26 mouse cellular contexts compared by ENCODE assay signal in the genomic region with DNA sequence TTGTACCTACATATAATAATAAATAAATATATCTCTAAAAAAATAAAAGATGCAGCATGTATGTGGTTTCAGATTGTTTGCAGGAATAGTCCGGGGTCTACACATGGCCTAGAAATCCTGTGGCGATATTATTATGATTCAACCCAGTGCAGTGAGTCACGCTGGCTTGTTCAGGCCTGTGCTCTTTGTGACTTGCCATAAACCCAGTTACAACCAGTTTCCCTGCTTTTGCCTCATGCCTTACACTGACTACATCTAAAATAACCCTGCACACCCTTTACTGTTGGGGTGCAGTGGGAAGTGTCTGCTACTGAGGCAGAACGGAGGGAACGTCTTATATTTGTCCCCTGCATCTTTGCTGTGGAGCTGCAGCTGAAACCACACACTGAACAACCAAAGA. TPM values are rescaled to one million over a fixed set of nuclear protein-coding genes. Genes with fewer than 3 reads are reported as not detected.
DNase-seq lines count a peak whose midpoint lies in the region; ATAC-seq lines count a peak whose summit lies in the region.
"Had no signal": no experiment of that assay in that cellular context is flagged by ENCODE, and none has a peak within 500 bp of the region (broad histone marks: within the 10 kb centered on the region; RNA-seq: fewer than 3 reads in every experiment).

No protein-coding gene starts in this region.

- no peak overlapping the region for H3K4me3 ChIP-seq in embryonic facial prominence, embryonic 14.5 days (ENCODE audit: low read depth, low read length)
- no peak overlapping the region for H3K4me3 ChIP-seq in embryonic facial prominence, embryonic 10.5 days
- H3K4me3 ChIP-seq in stomach, embryonic 14.5 days (ENCODE audit: low read depth, low read length): no peak overlapping the region
- H3K4me3 ChIP-seq: embryonic facial prominence, embryonic 12.5 days; gastrocnemius, adult 2 months; heart, embryonic 12.5 days; heart, embryonic 15.5 days had no signal

- H3K36me3 ChIP-seq in embryonic facial prominence, embryonic 14.5 days (ENCODE audit: control insufficient read depth, insufficient read depth, low read length): no peaks in the 10 kb centered on the region
- no peaks in the 10 kb centered on the region for H3K36me3 ChIP-seq in embryonic facial prominence, embryonic 10.5 days (replicated peaks)
- H3K36me3 ChIP-seq in stomach, embryonic 14.5 days (ENCODE audit: control insufficient read depth, insufficient read depth, low read length): no peaks in the 10 kb centered on the region
- H3K36me3 ChIP-seq: embryonic facial prominence, embryonic 12.5 days; heart, embryonic 12.5 days; heart, embryonic 15.5 days had no signal

- H3K27me3 ChIP-seq in embryonic facial prominence, embryonic 14.5 days (replicated peaks; ENCODE audit: control insufficient read depth, insufficient read depth, low read length): no peaks in the 10 kb centered on the region
- no peaks in the 10 kb centered on the region for H3K27me3 ChIP-seq in embryonic facial prominence, embryonic 10.5 days (replicated peaks; ENCODE audit: low read depth, poor library complexity, severe bottlenecking)
- no peaks in the 10 kb centered on the region for H3K27me3 ChIP-seq in stomach, embryonic 14.5 days (ENCODE audit: control insufficient read depth, insufficient read depth, low read length)
- H3K27me3 ChIP-seq: embryonic facial prominence, embryonic 12.5 days; heart, embryonic 12.5 days; heart, embryonic 15.5 days had no signal

- H3K9me3 ChIP-seq in embryonic facial prominence, embryonic 14.5 days (ENCODE audit: control insufficient read depth, low read length): no peaks in the 10 kb centered on the region
- H3K9me3 ChIP-seq in embryonic facial prominence, embryonic 10.5 days: no peaks in the 10 kb centered on the region
- no peaks in the 10 kb centered on the region for H3K9me3 ChIP-seq in stomach, embryonic 14.5 days (ENCODE audit: control insufficient read depth, low read depth, low read length)
- H3K9me3 ChIP-seq: embryonic facial prominence, embryonic 12.5 days; heart, embryonic 12.5 days; heart, embryonic 15.5 days had no signal

- no peak overlapping the region for H3K9ac ChIP-seq in embryonic facial prominence, embryonic 14.5 days (ENCODE audit: low read depth, low read length)
- H3K9ac ChIP-seq in stomach, embryonic 14.5 days (replicated peaks; ENCODE audit: low read depth, low read length): no peak overlapping the region
- H3K9ac ChIP-seq: embryonic facial prominence, embryonic 12.5 days; forebrain, postnatal 0 days; heart, embryonic 12.5 days; heart, embryonic 15.5 days; hindbrain, embryonic 14.5 days had no signal

- DNase-seq in embryonic facial prominence, embryonic 14.5 days (ENCODE audit: low spot score): peak; percentile 51
- no peak for DNase-seq in embryonic facial prominence, embryonic 10.5 days (ENCODE audit: low spot score)
- DNase-seq in urinary bladder, postnatal 14 days (ENCODE audit: low spot score): peak; percentile 57
- no peak for DNase-seq in urinary bladder, postnatal 10 days (ENCODE audit: low spot score)
- no peak for DNase-seq in embryo, embryonic 10.5 days (ENCODE audit: low spot score)
- DNase-seq in neural tube, embryonic 10.5 days (ENCODE audit: extremely low spot score, low spot score): no peak
- DNase-seq: adrenal gland, adult 8-10 months; adrenal gland, postnatal 25 days; cerebellum, adult 11-12 months; cerebellum, adult 8-10 months; cerebellum, postnatal 10 days; cerebellum, postnatal 36 days; forebrain, postnatal 0 days; gastrocnemius, adult 2 months; gastrocnemius, postnatal 14 days; heart, adult 18-20 months; heart, postnatal 10 days; heart, postnatal 4 days had no signal

- ATAC-seq in embryonic facial prominence, embryonic 14.5 days (ENCODE audit: low read depth): peak; percentile 67; the same call in 1 of the 2 replicates
- ATAC-seq in stomach, embryonic 14.5 days (ENCODE audit: insufficient number of reproducible peaks, insufficient read depth, low FRiP score, low read depth): 0 out of 2 replicates have a peak, but pooled peaks have one; percentile 49
- ATAC-seq: activated CD4-positive, CD25-positive, alpha-beta regulatory T cell, adult 4 months; forebrain, embryonic 14.5 days; forebrain, postnatal 0 days; hindbrain, postnatal 0 days had no signal

- no peak overlapping the region for H3K27ac ChIP-seq in embryonic facial prominence, embryonic 14.5 days (replicated peaks; ENCODE audit: low read depth, low read length)
- H3K27ac ChIP-seq in embryonic facial prominence, embryonic 10.5 days (replicated peaks): no peak overlapping the region
- H3K27ac ChIP-seq in stomach, embryonic 14.5 days (ENCODE audit: low read length): no peak overlapping the region
- H3K27ac ChIP-seq: embryonic facial prominence, embryonic 12.5 days; gastrocnemius, adult 2 months; heart, embryonic 15.5 days; hindbrain, embryonic 14.5 days; hindbrain, postnatal 0 days had no signal

- no peak overlapping the region for H3K4me2 ChIP-seq in embryonic facial prominence, embryonic 14.5 days (ENCODE audit: low read depth, low read length)
- H3K4me2 ChIP-seq in stomach, embryonic 14.5 days (replicated peaks; ENCODE audit: low read depth, low read length): no peak overlapping the region
- H3K4me2 ChIP-seq: embryonic facial prominence, embryonic 12.5 days; heart, embryonic 12.5 days; heart, embryonic 15.5 days; hindbrain, embryonic 14.5 days had no signal

- WGBS in embryonic facial prominence, embryonic 14.5 days: 76% methylated on average over 5 of the region's 5 CpGs
- 92% methylated on average over 5 of the region's 5 CpGs for WGBS in embryonic facial prominence, embryonic 10.5 days
- WGBS in stomach, embryonic 14.5 days: 79% methylated on average over 5 of the region's 5 CpGs

- H3K4me1 ChIP-seq in embryonic facial prominence, embryonic 14.5 days (ENCODE audit: control insufficient read depth, insufficient read depth, low read length): 0 out of 2 replicates have a peak, but pooled peaks cover 5% of the 10 kb centered on the region
- H3K4me1 ChIP-seq in embryonic facial prominence, embryonic 10.5 days: peaks cover 18% of the 10 kb centered on the region
- H3K4me1 ChIP-seq in stomach, embryonic 14.5 days (ENCODE audit: control insufficient read depth, insufficient read depth, low read length): peaks cover 12% of the 10 kb centered on the region; the same call in 1 of the 2 replicates
- H3K4me1 ChIP-seq: heart, embryonic 12.5 days had no signal

RNA-seq across cellular contexts. Expression of a gene that starts 29.3 kb away (rescaled TPM):
- polyA plus RNA-seq in embryonic facial prominence, embryonic 14.5 days (2014; fragmentation: Nextera tagmentation; extraction: Ambion mirVana): 16.6 and 20.0 TPM in 2 replicates
- 15.6 and 18.8 TPM in 2 replicates for polyA plus RNA-seq in embryonic facial prominence, embryonic 10.5 days (2016; fragmentation: Nextera tagmentation; extraction: Ambion mirVana)
- polyA plus RNA-seq in stomach, embryonic 14.5 days (2014; fragmentation: Nextera tagmentation; extraction: Ambion mirVana): 26.3 and 28.5 TPM in 2 replicates

Comparison
In these comparisons a context has a peak if more than half of its experiments do, and no peak if none do; other contexts are left out.
1. DNase-seq: peak in embryonic facial prominence, embryonic 14.5 days (single experiment) and urinary bladder, postnatal 14 days (single experiment); none in embryonic facial prominence, embryonic 10.5 days (single experiment), urinary bladder, postnatal 10 days (single experiment), embryo, embryonic 10.5 days (single experiment) and neural tube, embryonic 10.5 days (single experiment).